Mouse (Mus musculus): ENCODE data around the gene Defb26. TPM values are rescaled to one million over a fixed set of nuclear protein-coding genes. Genes with fewer than 3 reads are reported as not detected.

The Defb26 gene
- polyA plus RNA-seq, 1 experiment, result not detected

- H3K4me1 ChIP-seq (ENCODE audit: control insufficient read depth, insufficient read depth, low read length), result no peaks in the 10 kb centered on the region
- no peak within 1 kb of the TSS for H3K27ac ChIP-seq (ENCODE audit: control insufficient read depth, insufficient read depth, low read depth, low read length, poor library complexity)
- no peak within 1 kb of the TSS for H3K4me3 ChIP-seq (replicated peaks; ENCODE audit: control insufficient read depth, low read depth, low read length)
- TF ChIP-seq POLR2A (IDR thresholded peaks at IDR 0.05; ENCODE audit: borderline replicate concordance, control insufficient read depth, low read depth, low read length) (no peak), CTCF (IDR thresholded peaks at IDR 0.05; ENCODE audit: control insufficient read depth, insufficient read depth, low read length) (no peak)
Observed at GRCm38 (mm10) chr2:152490038-152490437, 21.5 kb downstream of the Defb26 start, which contains the start of gene Defb22. TSS of gene Defb22 (minus strand) at chr2:152490138.

GRCm38 (mm10) chr2:152487024-152487423 lies 24.5 kb downstream of the Defb26 start:
- TF ChIP-seq CTCF (IDR thresholded peaks at IDR 0.05; ENCODE audit: control insufficient read depth, insufficient read depth, low read length) (peak; percentile 32; the same call in 1 of the 2 replicates), POLR2A (IDR thresholded peaks at IDR 0.05; ENCODE audit: borderline replicate concordance, control insufficient read depth, low read depth, low read length) (no peak)
- no peak overlapping the region for H3K4me3 ChIP-seq (replicated peaks; ENCODE audit: control insufficient read depth, low read depth, low read length)
- H3K4me1 ChIP-seq (ENCODE audit: control insufficient read depth, insufficient read depth, low read length), result no peaks in the 10 kb centered on the region
- no peak overlapping the region for H3K27ac ChIP-seq (ENCODE audit: control insufficient read depth, insufficient read depth, low read depth, low read length, poor library complexity)
- 79% methylated on average over 2 of the region's 2 CpGs for WGBS

- 92% methylated on average over 7 of the region's 7 CpGs for WGBS
- H3K4me1 ChIP-seq (ENCODE audit: control insufficient read depth, insufficient read depth, low read length), result no peaks in the 10 kb centered on the region
- TF ChIP-seq CTCF (IDR thresholded peaks at IDR 0.05; ENCODE audit: control insufficient read depth, insufficient read depth, low read length), result no peak
- TF ChIP-seq POLR2A (IDR thresholded peaks at IDR 0.05; ENCODE audit: borderline replicate concordance, control insufficient read depth, low read depth, low read length), result no peak
- H3K27ac ChIP-seq (ENCODE audit: control insufficient read depth, insufficient read depth, low read depth, low read length, poor library complexity), result no peak overlapping the region
- H3K4me3 ChIP-seq (replicated peaks; ENCODE audit: control insufficient read depth, low read depth, low read length), result no peak overlapping the region
Observed at GRCm38 (mm10) chr2:152481726-152482125, 29.8 kb downstream of the Defb26 start.

DNA sequence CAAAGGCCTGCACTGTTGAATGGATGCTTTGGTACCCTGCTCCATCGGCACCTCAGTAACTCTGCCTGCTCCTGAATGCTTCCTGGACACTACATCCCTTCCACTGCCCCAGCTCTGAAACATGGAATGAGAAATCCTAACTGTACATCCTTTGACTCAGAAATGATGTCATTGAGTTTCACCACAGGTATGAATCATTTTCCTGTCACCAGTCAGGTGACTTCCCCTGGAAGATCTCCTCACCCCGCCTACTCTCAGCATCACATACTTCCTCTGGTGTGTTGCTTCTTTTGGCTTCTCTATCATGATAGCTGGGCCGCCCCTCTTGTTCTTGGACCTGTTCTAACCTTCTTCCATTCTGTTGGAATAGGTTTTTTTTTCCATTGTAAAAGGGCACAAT lies 30.6 kb downstream of the Defb26 start:
- no peaks in the 10 kb centered on the region for H3K4me1 ChIP-seq (ENCODE audit: control insufficient read depth, insufficient read depth, low read length)
- no peak overlapping the region for H3K4me3 ChIP-seq (replicated peaks; ENCODE audit: control insufficient read depth, low read depth, low read length)
- 45% methylated on average over 3 of the region's 3 CpGs for WGBS
- no peak overlapping the region for H3K27ac ChIP-seq (ENCODE audit: control insufficient read depth, insufficient read depth, low read depth, low read length, poor library complexity)
- TF ChIP-seq CTCF (IDR thresholded peaks at IDR 0.05; ENCODE audit: control insufficient read depth, insufficient read depth, low read length) (no peak), POLR2A (IDR thresholded peaks at IDR 0.05; ENCODE audit: borderline replicate concordance, control insufficient read depth, low read depth, low read length) (no peak)

DNA sequence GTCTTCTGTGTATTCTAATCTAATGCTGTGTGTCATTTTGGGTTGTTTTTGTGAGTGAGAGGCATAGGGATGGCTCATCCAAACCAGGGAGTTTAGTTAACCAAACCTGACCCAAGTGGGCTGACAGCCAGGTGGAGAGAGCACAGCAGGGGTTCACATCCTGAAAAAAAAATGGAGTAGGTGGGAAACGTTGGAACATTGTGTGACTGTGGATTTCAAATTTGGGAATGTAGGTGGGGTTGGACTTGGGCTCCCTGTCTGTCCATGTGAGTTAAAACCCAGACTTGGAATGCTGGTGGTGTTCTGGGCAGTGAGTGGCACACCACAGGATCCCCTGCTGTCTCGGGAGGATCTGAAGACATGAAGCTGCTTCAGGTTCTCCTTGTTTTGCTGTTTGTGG lies 34.7 kb downstream of the Defb26 start, which contains the start of gene Defb20:
Gene Defb20 (plus strand): TSS at position 301 of the 400 bp plus-strand sequence.
- H3K4me1 ChIP-seq (ENCODE audit: control insufficient read depth, insufficient read depth, low read length), result no peaks in the 10 kb centered on the region
- H3K4me3 ChIP-seq (replicated peaks; ENCODE audit: control insufficient read depth, low read depth, low read length), result no peak within 1 kb of the TSS
- WGBS, result 55% methylated on average over 2 of the region's 2 CpGs
- TF ChIP-seq POLR2A (IDR thresholded peaks at IDR 0.05; ENCODE audit: borderline replicate concordance, control insufficient read depth, low read depth, low read length) (no peak), CTCF (IDR thresholded peaks at IDR 0.05; ENCODE audit: control insufficient read depth, insufficient read depth, low read length) (no peak)
- H3K27ac ChIP-seq (ENCODE audit: control insufficient read depth, insufficient read depth, low read depth, low read length, poor library complexity), result no peak within 1 kb of the TSS

DNA sequence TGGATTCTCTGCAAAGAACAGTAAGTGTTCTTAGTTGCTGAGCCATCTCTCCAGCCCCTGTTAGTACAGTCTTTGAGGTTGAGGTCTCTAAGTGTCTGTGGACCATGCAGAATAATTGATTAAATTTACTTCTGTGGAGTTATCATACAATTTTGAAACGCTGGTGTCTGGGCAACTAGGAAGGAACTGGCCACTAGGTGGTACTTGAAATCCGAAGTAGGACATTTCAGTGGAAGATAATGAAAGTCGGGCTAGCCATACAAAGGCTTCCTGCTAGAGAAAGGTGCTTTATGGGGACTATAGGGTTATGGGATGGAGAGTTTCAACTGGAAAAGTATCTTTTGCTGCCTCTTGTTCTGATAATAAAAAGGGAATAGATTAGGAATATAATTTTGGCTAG lies 39.1 kb downstream of the Defb26 start:
- no peak for TF ChIP-seq POLR2A (IDR thresholded peaks at IDR 0.05; ENCODE audit: borderline replicate concordance, control insufficient read depth, low read depth, low read length)
- TF ChIP-seq CTCF (IDR thresholded peaks at IDR 0.05; ENCODE audit: control insufficient read depth, insufficient read depth, low read length), result no peak
- H3K4me1 ChIP-seq (ENCODE audit: control insufficient read depth, insufficient read depth, low read length), result no peaks in the 10 kb centered on the region
- no peak overlapping the region for H3K27ac ChIP-seq (ENCODE audit: control insufficient read depth, insufficient read depth, low read depth, low read length, poor library complexity)
- H3K4me3 ChIP-seq (replicated peaks; ENCODE audit: control insufficient read depth, low read depth, low read length), result no peak overlapping the region
- 17% methylated on average over 3 of the region's 3 CpGs for WGBS

GRCm38 (mm10) chr2:152470973-152471372 lies 40.5 kb downstream of the Defb26 start:
- WGBS, result 20% methylated on average over 7 of the region's 7 CpGs
- TF ChIP-seq POLR2A (IDR thresholded peaks at IDR 0.05; ENCODE audit: borderline replicate concordance, control insufficient read depth, low read depth, low read length), result no peak
- no peak for TF ChIP-seq CTCF (IDR thresholded peaks at IDR 0.05; ENCODE audit: control insufficient read depth, insufficient read depth, low read length)
- no peak overlapping the region for H3K4me3 ChIP-seq (replicated peaks; ENCODE audit: control insufficient read depth, low read depth, low read length)
- no peaks in the 10 kb centered on the region for H3K4me1 ChIP-seq (ENCODE audit: control insufficient read depth, insufficient read depth, low read length)
- H3K27ac ChIP-seq (ENCODE audit: control insufficient read depth, insufficient read depth, low read depth, low read length, poor library complexity), result no peak overlapping the region

GRCm38 (mm10) chr2:152464570-152465150 lies 46.8 kb downstream of the Defb26 start, which contains the start of gene Defb23:
TSS of gene Defb23 (minus strand) at chr2:152464620.
- 83% methylated on average over 3 of the region's 3 CpGs for WGBS
- Histone ChIP-seq H3K4me1 (ENCODE audit: control insufficient read depth, insufficient read depth, low read length) (no peaks in the 10 kb centered on the region), H3K27ac (ENCODE audit: control insufficient read depth, insufficient read depth, low read depth, low read length, poor library complexity) (no peak within 1 kb of the TSS), H3K4me3 (replicated peaks; ENCODE audit: control insufficient read depth, low read depth, low read length) (no peak within 1 kb of the TSS)
- TF ChIP-seq CTCF (IDR thresholded peaks at IDR 0.05; ENCODE audit: control insufficient read depth, insufficient read depth, low read length) (no peak), POLR2A (IDR thresholded peaks at IDR 0.05; ENCODE audit: borderline replicate concordance, control insufficient read depth, low read depth, low read length) (no peak)

DNA sequence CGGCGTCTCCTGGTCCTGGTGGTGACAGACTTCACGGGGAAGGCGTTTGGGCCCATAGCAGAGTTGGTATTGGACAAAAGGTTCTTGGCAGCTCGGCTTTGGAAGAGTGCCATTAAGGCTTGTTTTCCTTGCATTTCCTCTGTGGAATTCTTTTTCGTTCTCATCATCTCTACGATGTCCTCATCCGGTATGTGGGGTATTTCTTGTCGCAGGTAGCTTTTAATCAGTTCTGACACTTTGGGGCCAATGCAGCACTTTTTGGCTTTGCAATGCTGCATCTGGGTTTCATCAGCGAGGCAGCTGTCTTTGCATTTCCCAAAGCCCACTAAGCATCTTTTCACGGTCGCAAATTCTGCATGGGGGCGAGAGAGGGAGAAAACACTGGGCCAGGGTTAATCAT lies 52.3 kb downstream of the Defb26 start:
- Histone ChIP-seq H3K27ac (ENCODE audit: control insufficient read depth, insufficient read depth, low read depth, low read length, poor library complexity) (no peak overlapping the region), H3K4me3 (replicated peaks; ENCODE audit: control insufficient read depth, low read depth, low read length) (no peak overlapping the region), H3K4me1 (ENCODE audit: control insufficient read depth, insufficient read depth, low read length) (no peaks in the 10 kb centered on the region)
- TF ChIP-seq POLR2A (IDR thresholded peaks at IDR 0.05; ENCODE audit: borderline replicate concordance, control insufficient read depth, low read depth, low read length), result no peak
- no peak for TF ChIP-seq CTCF (IDR thresholded peaks at IDR 0.05; ENCODE audit: control insufficient read depth, insufficient read depth, low read length)
- 76% methylated on average over 13 of the region's 13 CpGs for WGBS

Other genes with a start within 250 kb of the Defb26 start
- gene Tbc1d20, start 217.9 kb downstream of the Defb26 start, polyA plus RNA-seq (2011; ENCODE audit: insufficient read depth, insufficient read length, low replicate concordance, missing spikeins), result 10.6 and 27.9 TPM in 2 replicates
- 66.2 and 111 TPM in 2 replicates for gene Rbck1, start 179.0 kb downstream of the Defb26 start, polyA plus RNA-seq (2011; ENCODE audit: insufficient read depth, insufficient read length, low replicate concordance, missing spikeins)
- 0.65 and 4.2 TPM in 2 replicates for gene Trib3, start 167.7 kb downstream of the Defb26 start, polyA plus RNA-seq (2011; ENCODE audit: insufficient read depth, insufficient read length, low replicate concordance, missing spikeins)
- not detected in 2 replicates for gene Nrsn2, start 135.1 kb downstream of the Defb26 start, polyA plus RNA-seq (2011; ENCODE audit: insufficient read depth, insufficient read length, low replicate concordance, missing spikeins)
- gene Sox12, start 113.6 kb downstream of the Defb26 start, polyA plus RNA-seq (2011; ENCODE audit: insufficient read depth, insufficient read length, low replicate concordance, missing spikeins), result 4.8 and 6.3 TPM in 2 replicates
- gene Zcchc3, start 96.7 kb downstream of the Defb26 start, polyA plus RNA-seq (2011; ENCODE audit: insufficient read depth, insufficient read length, low replicate concordance, missing spikeins), result 5.6 and 6.2 TPM in 2 replicates
- gene 6820408C15Rik, start 96.1 kb downstream of the Defb26 start, polyA plus RNA-seq (2011; ENCODE audit: insufficient read depth, insufficient read length, low replicate concordance, missing spikeins), result 0.66 and 2.9 TPM in 2 replicates
- not detected in 2 replicates for gene Defb23, start 47.1 kb downstream of the Defb26 start, polyA plus RNA-seq (2011; ENCODE audit: insufficient read depth, insufficient read length, low replicate concordance, missing spikeins)
- not detected in 2 replicates for gene Defb20, start 34.6 kb downstream of the Defb26 start, polyA plus RNA-seq (2011; ENCODE audit: insufficient read depth, insufficient read length, low replicate concordance, missing spikeins)
- gene Defb22, start 21.6 kb downstream of the Defb26 start, polyA plus RNA-seq (2011; ENCODE audit: insufficient read depth, insufficient read length, low replicate concordance, missing spikeins), result not detected in 2 replicates
- gene Defb28, start 6.6 kb upstream of the Defb26 start, polyA plus RNA-seq (2011; ENCODE audit: insufficient read depth, insufficient read length, low replicate concordance, missing spikeins), result not detected in 2 replicates
- not detected in 2 replicates for gene Defb29, start 28.4 kb upstream of the Defb26 start, polyA plus RNA-seq (2011; ENCODE audit: insufficient read depth, insufficient read length, low replicate concordance, missing spikeins)
- gene Gm17416, start 57.6 kb upstream of the Defb26 start, polyA plus RNA-seq (2011; ENCODE audit: insufficient read depth, insufficient read length, low replicate concordance, missing spikeins), result not detected in 2 replicates
- not detected in 2 replicates for gene Defb21, start 61.1 kb upstream of the Defb26 start, polyA plus RNA-seq (2011; ENCODE audit: insufficient read depth, insufficient read length, low replicate concordance, missing spikeins)
- gene Defb19, start 68.6 kb upstream of the Defb26 start, polyA plus RNA-seq (2011; ENCODE audit: insufficient read depth, insufficient read length, low replicate concordance, missing spikeins), result not detected in 2 replicates
- gene Defb45, start 87.7 kb upstream of the Defb26 start, polyA plus RNA-seq (2011; ENCODE audit: insufficient read depth, insufficient read length, low replicate concordance, missing spikeins), result not detected in 2 replicates
- not detected in 2 replicates for gene Defb36, start 92.6 kb upstream of the Defb26 start, polyA plus RNA-seq (2011; ENCODE audit: insufficient read depth, insufficient read length, low replicate concordance, missing spikeins)
- gene Defb25, start 111.4 kb upstream of the Defb26 start, polyA plus RNA-seq (2011; ENCODE audit: insufficient read depth, insufficient read length, low replicate concordance, missing spikeins), result not detected in 2 replicates
- gene Rem1, start 115.3 kb upstream of the Defb26 start, polyA plus RNA-seq (2011; ENCODE audit: insufficient read depth, insufficient read length, low replicate concordance, missing spikeins), result not detected in 2 replicates
- 37.9 and 71.3 TPM in 2 replicates for gene H13, start 157.8 kb upstream of the Defb26 start, polyA plus RNA-seq (2011; ENCODE audit: insufficient read depth, insufficient read length, low replicate concordance, missing spikeins)
- 1.8 and 12.9 TPM in 2 replicates for gene Mcts2, start 175.3 kb upstream of the Defb26 start, polyA plus RNA-seq (2011; ENCODE audit: insufficient read depth, insufficient read length, low replicate concordance, missing spikeins)
- gene Id1, start 224.6 kb upstream of the Defb26 start, polyA plus RNA-seq (2011; ENCODE audit: insufficient read depth, insufficient read length, low replicate concordance, missing spikeins), result 4.2 and 15.9 TPM in 2 replicates
- gene Cox4i2, start 242.5 kb upstream of the Defb26 start, polyA plus RNA-seq (2011; ENCODE audit: insufficient read depth, insufficient read length, low replicate concordance, missing spikeins), result 1.4 TPM in 1 of 2 replicates, not detected in the other